Mouse (Mus musculus) cortical plate, adult 2 months (tissue): ENCODE results near the gene Arrdc5.

Experiments used
- CTCF ChIP-seq: fragments of 200-500 bp; IDR thresholded peaks from 2 replicates; pipeline ENCODE4 v1.5.1; 2011; ENCODE audit warnings: mild to moderate bottlenecking, control low read depth, low read length; ENCODE audit not compliant: insufficient read depth; ENCODE audit errors: extremely low read depth
- POLR2A ChIP-seq: fragments of 200-500 bp; IDR thresholded peaks from 2 replicates; pipeline ENCODE4 v1.6.1; 2011; ENCODE audit warnings: mild to moderate bottlenecking, low read length, control low read depth; ENCODE audit not compliant: insufficient read depth; ENCODE audit errors: extremely low read depth

DNA sequence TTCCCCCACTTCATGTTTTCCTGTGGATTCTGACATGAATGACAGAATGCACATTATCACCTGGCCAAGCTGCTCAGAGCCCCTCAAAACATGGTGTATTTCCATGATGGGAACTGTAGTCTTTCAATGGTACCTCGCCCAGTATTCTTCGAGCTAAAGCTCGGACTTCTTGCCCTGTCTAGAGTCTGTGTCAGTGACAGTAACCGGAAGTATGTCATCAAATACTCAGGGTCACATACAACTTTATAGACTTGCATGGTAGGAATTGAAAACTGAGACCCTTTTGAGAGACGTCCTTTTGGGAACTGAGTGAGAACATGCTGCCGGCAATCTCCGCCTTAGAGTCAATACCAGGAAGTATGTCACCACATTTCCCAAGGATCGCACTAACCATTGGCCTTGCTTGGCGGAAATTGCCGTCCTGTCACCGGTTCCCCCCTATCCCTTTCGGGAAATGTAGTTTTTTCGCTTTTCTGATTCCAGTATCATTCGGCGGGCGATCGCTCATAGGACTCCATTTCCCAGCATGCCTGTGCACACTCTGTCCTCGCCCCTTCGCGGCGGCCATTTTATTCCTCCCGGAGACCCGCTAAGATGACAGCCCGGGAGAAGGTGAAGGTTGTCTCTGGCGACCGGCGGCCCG, 43.7 kb downstream of the Arrdc5 start, which contains the start of gene Fem1a:
- TF ChIP-seq POLR2A (peak; percentile 77), CTCF (no peak)
